Mouse (Mus musculus) hindbrain, embryonic 12.5 days (tissue): ENCODE measurements around the gene 1700001O22Rik. TPM values are rescaled to one million over a fixed set of nuclear protein-coding genes. Genes with fewer than 3 reads are reported as not detected.
A peak's percentile ranks its signal among the peaks of the same experiment; 100 is the strongest.

Source experiments
- ATAC-seq: fragments of 200-750 bp; cut with Nextera tagmentation; 2 replicates; pipeline ENCODE4 v1.8.0; 2017; ENCODE audit warnings: moderate TSS enrichment; ENCODE audit not compliant: low FRiP score
- H3K27ac ChIP-seq: fragments of 300-500 bp; sonication (generic); 2 replicates; pipeline ENCODE4 v1.5.1; 2016; ENCODE audit warnings: mild to moderate bottlenecking
- H3K27me3 ChIP-seq: fragments of 300-500 bp; sonication (generic); 2 replicates; pipeline ENCODE4 v1.6.1; 2016; ENCODE audit warnings: mild to moderate bottlenecking
- H3K36me3 ChIP-seq: fragments of 300-500 bp; sonication (generic); 2 replicates; pipeline ENCODE4 v1.6.1; 2016; ENCODE audit warnings: mild to moderate bottlenecking
- H3K4me1 ChIP-seq: fragments of 300-500 bp; sonication (generic); 2 replicates; pipeline ENCODE4 v1.6.1; 2016
- H3K4me2 ChIP-seq: fragments of 300-500 bp; sonication (generic); replicated peaks from 2 replicates; pipeline ENCODE4 v1.6.1; 2016; ENCODE audit warnings: mild to moderate bottlenecking
- H3K4me3 ChIP-seq: fragments of 300-500 bp; sonication (generic); 2 replicates; pipeline ENCODE4 v1.5.1; 2016; ENCODE audit warnings: mild to moderate bottlenecking
- H3K9ac ChIP-seq: fragments of 300-500 bp; sonication (generic); 2 replicates; pipeline ENCODE4 v1.6.1; 2016; ENCODE audit warnings: mild to moderate bottlenecking, moderate library complexity
- H3K9me3 ChIP-seq: fragments of 300-500 bp; sonication (generic); replicated peaks from 2 replicates; pipeline ENCODE4 v1.6.1; 2016; ENCODE audit warnings: mild to moderate bottlenecking
- WGBS: fragments of 180-500 bp; shearing (Covaris S2); methylation state at CpG from one replicate; pipeline ENCODE4 v1.1.7; 2016; 5-methylcytosine and 5-hydroxymethylcytosine counted together
- polyA plus RNA-seq: library from polyadenylated mRNA; unstranded; fragments of >200 nt; fragmentation: Nextera tagmentation; extraction: Ambion mirVana; gene quantifications from 2 replicates; pipeline ENCODE4 v1.2.1, GENCODE M21; 2016

Gene 1700001O22Rik
- polyA plus RNA-seq, 1 experiment from 2014 or later, result 1.9 TPM

DNA sequence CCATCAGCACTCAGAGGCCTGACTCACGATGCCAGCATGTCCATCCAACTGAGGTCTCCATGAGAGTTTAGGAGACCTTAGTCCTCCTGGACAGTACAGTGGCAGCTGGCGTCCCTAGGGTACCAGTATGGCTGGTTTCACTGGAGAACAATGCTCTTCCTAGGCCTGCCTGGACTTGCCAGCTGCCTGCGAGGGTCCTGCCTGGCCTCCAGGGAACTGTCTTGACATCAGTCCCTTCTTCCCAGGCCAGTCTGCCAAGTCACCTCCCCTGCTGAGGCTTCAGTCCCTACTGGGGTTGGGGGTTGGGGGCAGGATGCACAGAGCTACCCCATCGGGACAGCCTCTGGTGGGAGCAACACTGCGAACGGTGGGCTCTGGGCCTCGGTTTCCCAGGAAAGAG is 11.4 kb downstream of the 1700001O22Rik start:
- H3K4me1 ChIP-seq, result peaks cover 40% of the 10 kb centered on the region
- H3K27me3 ChIP-seq, result no peaks in the 10 kb centered on the region
- no peak overlapping the region for H3K27ac ChIP-seq
- no peak overlapping the region for H3K4me3 ChIP-seq
- ATAC-seq, result no peak
- WGBS, result 75% methylated on average over 7 of the region's 7 CpGs
- no peak overlapping the region for H3K4me2 ChIP-seq
- no peaks in the 10 kb centered on the region for H3K9me3 ChIP-seq
- no peaks in the 10 kb centered on the region for H3K36me3 ChIP-seq
- H3K9ac ChIP-seq, result no peak overlapping the region

DNA sequence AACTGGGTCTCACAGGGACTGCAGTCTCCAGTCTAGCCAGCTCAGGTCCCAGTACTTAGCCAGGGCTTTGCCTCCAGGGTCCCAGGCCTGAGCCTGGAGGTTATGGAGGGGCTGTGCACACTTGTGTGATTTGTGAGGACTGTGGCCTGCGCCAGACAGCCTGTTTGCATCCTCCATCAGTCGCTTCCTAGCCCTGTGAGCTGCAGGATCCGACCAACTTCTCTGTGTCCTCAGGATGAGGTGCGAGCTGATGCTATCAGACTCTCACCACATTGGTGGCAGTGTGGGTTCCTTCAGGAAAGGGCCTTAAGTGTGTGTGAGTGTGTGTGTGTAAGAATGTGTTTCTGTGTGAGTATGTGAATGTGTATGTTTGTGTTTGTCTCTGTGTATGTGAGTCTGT is 16.0 kb downstream of the 1700001O22Rik start:
- 61% methylated on average over 4 of the region's 4 CpGs for WGBS
- Histone ChIP-seq H3K27me3 (no peaks in the 10 kb centered on the region), H3K9ac (peak overlapping the region; percentile 24), H3K9me3 (no peaks in the 10 kb centered on the region), H3K36me3 (no peaks in the 10 kb centered on the region), H3K4me1 (peaks cover 45% of the 10 kb centered on the region), H3K4me3 (no peak overlapping the region), H3K4me2 (no peak overlapping the region), H3K27ac (peak overlapping the region; percentile 25)
- ATAC-seq, result peak; percentile 20; the same call in 1 of the 2 replicates

DNA sequence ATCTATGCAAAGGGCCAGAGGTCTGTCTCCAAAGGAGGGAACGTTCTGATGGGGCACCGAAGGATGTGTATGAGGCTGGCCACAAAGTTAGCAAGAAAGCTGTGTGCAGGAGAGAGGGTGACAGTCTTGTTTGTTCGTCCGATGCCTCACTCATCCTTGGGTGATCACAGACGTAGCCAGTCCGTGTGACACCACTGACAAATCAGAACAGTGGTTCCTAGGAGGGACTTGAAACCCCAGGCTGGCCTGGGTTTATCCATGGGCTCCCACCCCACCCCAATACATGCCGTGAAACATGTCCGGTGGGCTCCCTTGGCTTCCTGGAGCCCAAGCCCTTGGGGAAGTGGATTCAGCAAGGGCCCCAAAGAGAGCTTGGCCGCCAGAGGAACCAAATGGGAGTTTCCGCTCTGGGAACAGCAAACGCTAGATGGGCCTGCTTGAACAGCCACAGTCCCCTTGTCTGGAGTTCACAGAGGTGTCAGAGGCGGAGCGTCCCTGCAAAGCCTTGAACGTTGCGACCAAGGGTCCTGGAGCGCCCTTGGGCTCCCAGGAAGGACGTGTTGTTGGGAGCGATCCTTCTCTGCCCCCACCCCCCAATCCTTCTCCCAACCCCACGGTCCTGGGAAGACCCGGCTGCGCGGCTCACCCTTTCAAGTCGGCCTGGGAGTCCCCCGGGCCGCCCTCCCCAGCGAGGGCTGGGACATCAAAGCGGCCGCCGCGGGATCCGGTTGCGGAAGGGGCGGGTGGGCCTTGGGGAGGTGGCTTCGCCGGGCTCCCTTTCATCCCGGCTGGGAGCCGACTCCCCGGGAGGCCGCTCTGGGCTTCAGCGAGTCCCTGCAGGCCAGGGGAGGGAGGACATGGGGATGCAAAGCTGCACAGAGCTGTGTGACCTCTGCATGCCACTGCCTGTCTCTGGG is 19.1 kb downstream of the 1700001O22Rik start:
- 0 out of 2 replicates have a peak overlapping the region, but pooled peaks have one; percentile 3 for H3K4me3 ChIP-seq

DNA sequence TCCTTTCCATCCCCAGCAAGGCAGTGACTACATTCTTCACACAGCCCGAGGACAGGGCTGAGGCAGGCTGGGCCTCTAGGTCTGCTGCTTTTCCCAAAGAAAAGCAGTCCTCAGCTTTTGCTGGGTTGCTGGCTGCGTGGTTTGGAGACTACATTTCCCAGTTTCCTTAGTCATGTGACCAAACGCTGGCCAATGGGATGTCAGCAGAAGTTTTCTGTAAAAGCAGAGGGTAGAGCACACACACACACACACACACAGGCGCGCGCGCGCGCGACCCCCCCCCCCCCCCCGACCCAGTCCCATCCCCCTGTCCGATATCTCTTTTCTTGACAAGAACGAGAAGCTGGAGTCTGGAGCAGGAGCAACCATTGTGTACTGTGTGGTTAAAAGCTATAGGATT is 20.1 kb downstream of the 1700001O22Rik start:
- no peaks in the 10 kb centered on the region for H3K36me3 ChIP-seq
- ATAC-seq, result peak; percentile 24
- H3K27ac ChIP-seq, result peak overlapping the region; percentile 73; the same call in 1 of the 2 replicates
- peak overlapping the region; percentile 51; the same call in 1 of the 2 replicates for H3K9ac ChIP-seq
- H3K4me3 ChIP-seq, result no peak overlapping the region
- 0% methylated on average over 12 of the region's 13 CpGs for WGBS
- H3K9me3 ChIP-seq, result no peaks in the 10 kb centered on the region
- H3K4me1 ChIP-seq, result peaks cover 54% of the 10 kb centered on the region
- H3K4me2 ChIP-seq, result peak overlapping the region; percentile 51
- H3K27me3 ChIP-seq, result no peaks in the 10 kb centered on the region

More for the DNA sequence above, 19.1 kb downstream of the 1700001O22Rik start:
- H3K27me3 ChIP-seq, result no peaks in the 10 kb centered on the region
- H3K4me1 ChIP-seq, result peaks cover 47% of the 10 kb centered on the region
- H3K27ac ChIP-seq, result peak overlapping the region; percentile 73
- ATAC-seq, result peak; percentile 23; the same call in 1 of the 2 replicates
- H3K9ac ChIP-seq, result peak overlapping the region; percentile 48
- WGBS, result 10% methylated on average over 39 of the region's 40 CpGs
- no peaks in the 10 kb centered on the region for H3K9me3 ChIP-seq
- no peaks in the 10 kb centered on the region for H3K36me3 ChIP-seq
- H3K4me2 ChIP-seq, result peak overlapping the region; percentile 51

DNA sequence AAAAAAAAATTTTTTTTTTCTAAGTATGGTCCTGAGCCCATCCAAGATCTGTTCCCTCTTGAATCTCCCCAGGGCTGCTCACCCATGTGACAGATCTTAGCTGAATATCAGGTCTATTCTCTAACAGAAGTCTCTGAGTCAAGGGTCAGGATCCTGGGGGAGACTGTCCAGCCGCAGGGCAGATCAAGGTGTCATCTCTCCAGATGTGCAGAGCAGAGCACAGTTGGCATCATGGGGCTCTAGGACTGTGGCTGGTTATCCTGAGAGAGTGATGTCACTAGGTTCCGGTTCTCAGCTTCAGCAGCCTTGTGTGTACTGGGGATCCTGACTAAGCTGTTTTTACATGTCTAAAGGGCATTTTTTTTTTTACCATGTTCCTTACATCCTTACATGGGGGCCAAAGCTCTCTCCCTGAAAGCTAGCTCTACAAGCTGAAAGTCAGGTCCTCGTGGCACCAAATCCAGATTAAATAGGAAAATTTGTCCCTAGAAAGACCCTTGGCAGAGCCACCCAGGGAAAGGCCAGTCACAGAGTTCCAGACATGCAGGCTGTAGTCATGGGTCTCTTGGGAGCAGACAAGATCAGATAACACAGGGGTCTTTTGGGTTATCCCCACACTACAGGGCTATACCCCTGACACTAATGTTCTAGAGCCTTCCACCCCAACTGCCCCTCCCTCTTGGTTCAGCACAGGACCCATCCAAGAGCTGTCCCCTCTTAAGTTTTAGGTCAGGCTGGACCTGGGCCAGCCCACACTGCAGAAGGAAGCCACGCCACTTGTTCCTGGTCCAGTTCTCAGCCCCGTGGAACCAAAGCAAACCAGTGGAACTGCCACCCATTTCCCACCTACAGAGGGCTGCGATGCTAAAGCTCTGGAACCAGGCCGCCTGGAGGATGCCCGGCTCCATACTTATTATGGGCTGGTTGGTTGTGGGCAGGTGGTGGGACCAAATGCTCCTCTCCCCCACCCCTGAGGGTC is 20.9 kb downstream of the 1700001O22Rik start:
- Histone ChIP-seq H3K9me3 (no peaks in the 10 kb centered on the region), H3K4me1 (peaks cover 48% of the 10 kb centered on the region), H3K4me3 (no peak overlapping the region), H3K36me3 (no peaks in the 10 kb centered on the region), H3K9ac (peak overlapping the region; percentile 51; the same call in 1 of the 2 replicates), H3K4me2 (peak overlapping the region; percentile 51), H3K27me3 (no peaks in the 10 kb centered on the region), H3K27ac (0 out of 2 replicates have a peak overlapping the region, but pooled peaks have one; percentile 73)
- 79% methylated on average over 8 of the region's 8 CpGs for WGBS
- ATAC-seq, result peak; percentile 0; the same call in 1 of the 2 replicates

DNA sequence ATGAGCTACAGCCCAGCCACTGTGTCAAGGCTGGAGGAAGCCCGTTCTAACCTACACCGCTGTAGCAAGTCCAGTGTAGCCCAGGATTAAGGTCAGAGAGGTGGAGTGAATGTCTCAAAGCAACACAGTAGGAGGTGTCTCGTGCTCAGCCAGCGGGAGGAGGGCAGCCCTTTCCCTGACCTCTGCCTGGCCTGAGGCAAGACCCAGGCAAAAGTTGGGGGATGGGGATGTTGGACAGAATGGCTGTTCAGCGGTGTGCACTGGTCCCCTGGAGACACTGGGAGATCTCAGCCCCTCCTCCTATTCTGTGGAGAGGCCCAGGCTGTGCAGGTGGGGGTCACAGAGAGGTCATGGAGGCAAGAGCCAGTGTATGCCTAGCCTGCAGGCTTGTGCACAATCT is 24.2 kb downstream of the 1700001O22Rik start:
- ATAC-seq, result no peak
- 4% methylated on average over 5 of the region's 5 CpGs for WGBS
- peaks cover 22% of the 10 kb centered on the region for H3K4me1 ChIP-seq

DNA sequence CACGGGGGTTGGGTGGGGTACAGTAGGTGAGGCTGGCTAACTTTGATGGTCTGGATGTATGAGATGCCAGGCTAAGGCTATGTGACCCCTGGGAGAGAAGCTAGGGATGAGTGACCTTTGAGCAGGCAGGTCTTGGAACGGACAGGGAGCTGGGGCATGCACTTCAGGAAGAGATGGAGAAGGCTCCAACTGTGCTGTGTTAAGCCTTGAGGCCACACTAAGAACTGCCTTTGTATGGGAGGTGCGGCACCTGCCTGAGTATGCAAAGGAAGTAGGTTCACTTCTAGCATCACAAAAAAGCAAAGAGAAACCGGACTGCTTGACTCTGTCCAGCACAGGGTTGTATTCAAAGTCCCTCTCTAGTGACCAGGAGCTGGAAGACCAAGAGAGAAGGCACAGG is 25.2 kb downstream of the 1700001O22Rik start:
- H3K27ac ChIP-seq, result no peak overlapping the region
- H3K9me3 ChIP-seq, result no peaks in the 10 kb centered on the region
- H3K36me3 ChIP-seq, result no peaks in the 10 kb centered on the region
- H3K27me3 ChIP-seq, result no peaks in the 10 kb centered on the region
- no peak overlapping the region for H3K9ac ChIP-seq
- 62% methylated on average over 4 of the region's 4 CpGs for WGBS
- H3K4me2 ChIP-seq, result no peak overlapping the region
- no peak for ATAC-seq
- H3K4me3 ChIP-seq, result no peak overlapping the region
- peaks cover 15% of the 10 kb centered on the region for H3K4me1 ChIP-seq

More for the DNA sequence above, 24.2 kb downstream of the 1700001O22Rik start:
- H3K9me3 ChIP-seq, result no peaks in the 10 kb centered on the region
- no peak overlapping the region for H3K9ac ChIP-seq
- no peak overlapping the region for H3K4me2 ChIP-seq
- H3K4me3 ChIP-seq, result no peak overlapping the region
- H3K36me3 ChIP-seq, result no peaks in the 10 kb centered on the region
- peak overlapping the region; percentile 48 for H3K27ac ChIP-seq
- H3K27me3 ChIP-seq, result no peaks in the 10 kb centered on the region

DNA sequence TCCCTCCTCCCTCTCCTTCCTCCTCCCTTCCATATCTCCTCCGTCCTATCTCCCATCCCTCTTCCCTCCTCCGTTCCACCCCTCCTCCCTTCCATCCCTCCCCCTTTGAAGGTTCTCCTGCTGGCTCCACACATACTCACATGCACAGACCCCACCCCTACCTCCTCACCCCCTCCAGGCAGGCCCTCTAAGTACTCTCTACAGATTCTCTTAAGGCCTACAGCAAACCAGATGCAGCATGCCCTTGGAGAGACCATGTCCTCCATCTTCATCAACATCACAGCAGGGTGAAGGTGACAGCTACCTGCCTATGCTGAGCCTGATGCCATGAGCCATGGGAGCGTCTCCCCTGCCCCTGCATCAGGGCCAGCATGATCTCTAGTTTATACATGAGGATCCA is 26.2 kb downstream of the 1700001O22Rik start:
- WGBS, result 81% methylated on average over 3 of the region's 3 CpGs
- no peak overlapping the region for H3K27ac ChIP-seq
- no peaks in the 10 kb centered on the region for H3K9me3 ChIP-seq
- H3K4me2 ChIP-seq, result no peak overlapping the region
- no peaks in the 10 kb centered on the region for H3K27me3 ChIP-seq
- no peaks in the 10 kb centered on the region for H3K36me3 ChIP-seq
- no peak for ATAC-seq
- no peak overlapping the region for H3K9ac ChIP-seq
- H3K4me1 ChIP-seq, result peaks cover 20% of the 10 kb centered on the region
- H3K4me3 ChIP-seq, result no peak overlapping the region

DNA sequence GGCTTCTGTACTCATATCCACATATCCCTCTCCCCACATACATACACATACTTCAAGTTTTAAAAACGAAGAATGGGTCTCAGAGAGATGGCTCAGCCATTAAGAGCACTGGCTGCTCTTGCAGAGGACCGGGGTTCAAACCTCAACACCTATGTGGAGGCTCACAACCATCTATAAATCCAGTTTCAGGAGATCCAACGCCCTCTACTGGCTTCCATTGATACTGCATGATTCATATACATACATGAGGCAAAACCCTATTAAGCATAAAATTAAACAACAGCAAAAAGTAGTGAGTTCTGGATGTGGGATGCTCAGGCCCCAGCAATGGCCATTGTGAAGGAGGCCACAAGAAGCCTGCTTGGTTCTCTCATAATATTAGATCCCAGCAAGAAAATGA is 27.5 kb downstream of the 1700001O22Rik start:
- Histone ChIP-seq H3K4me2 (no peak overlapping the region), H3K27ac (no peak overlapping the region), H3K27me3 (no peaks in the 10 kb centered on the region), H3K9ac (no peak overlapping the region), H3K4me1 (peaks cover 33% of the 10 kb centered on the region), H3K36me3 (no peaks in the 10 kb centered on the region), H3K9me3 (no peaks in the 10 kb centered on the region), H3K4me3 (no peak overlapping the region)
- ATAC-seq, result no peak
- 57% methylated on average over 3 of the region's 3 CpGs for WGBS

DNA sequence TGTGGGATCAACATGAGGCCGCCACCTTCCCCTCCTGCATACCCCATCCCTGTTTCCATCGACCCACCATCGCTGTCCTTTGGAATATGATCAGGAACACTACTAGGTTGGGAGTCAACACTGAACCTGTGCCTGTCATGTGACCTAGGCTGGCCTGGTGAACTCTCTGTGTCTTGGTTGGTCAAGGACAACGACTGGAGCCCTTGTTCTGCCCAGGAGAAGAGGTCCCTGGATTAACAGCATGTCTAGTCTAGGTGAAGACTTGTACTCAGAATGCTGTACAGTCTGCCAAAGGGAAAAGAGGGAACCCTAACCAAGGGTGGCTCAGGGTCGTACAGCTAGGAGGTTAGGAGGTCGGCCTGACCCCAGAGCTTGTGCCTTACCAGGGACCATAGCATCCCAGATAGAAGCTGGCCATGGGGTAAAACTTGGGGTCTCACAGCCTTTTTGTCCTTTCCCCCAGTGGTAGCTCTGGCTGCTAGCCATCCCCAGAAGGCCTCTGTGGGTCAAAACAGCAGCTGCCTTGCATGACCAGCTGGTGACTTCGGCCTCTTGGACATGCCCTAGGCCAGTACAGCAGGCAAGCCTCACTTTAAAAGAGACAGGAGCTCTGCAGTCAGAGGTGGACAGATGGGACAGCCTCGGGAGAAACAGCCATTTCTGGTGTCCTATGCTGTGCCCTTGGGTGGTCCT is 30.0 kb downstream of the 1700001O22Rik start:
- Histone ChIP-seq H3K4me1 (peaks cover 27% of the 10 kb centered on the region), H3K36me3 (no peaks in the 10 kb centered on the region), H3K4me2 (no peak overlapping the region), H3K9me3 (no peaks in the 10 kb centered on the region), H3K27ac (peak overlapping the region; percentile 92), H3K27me3 (no peaks in the 10 kb centered on the region), H3K9ac (no peak overlapping the region), H3K4me3 (no peak overlapping the region)
- ATAC-seq, result no peak
- 71% methylated on average over 8 of the region's 8 CpGs for WGBS

DNA sequence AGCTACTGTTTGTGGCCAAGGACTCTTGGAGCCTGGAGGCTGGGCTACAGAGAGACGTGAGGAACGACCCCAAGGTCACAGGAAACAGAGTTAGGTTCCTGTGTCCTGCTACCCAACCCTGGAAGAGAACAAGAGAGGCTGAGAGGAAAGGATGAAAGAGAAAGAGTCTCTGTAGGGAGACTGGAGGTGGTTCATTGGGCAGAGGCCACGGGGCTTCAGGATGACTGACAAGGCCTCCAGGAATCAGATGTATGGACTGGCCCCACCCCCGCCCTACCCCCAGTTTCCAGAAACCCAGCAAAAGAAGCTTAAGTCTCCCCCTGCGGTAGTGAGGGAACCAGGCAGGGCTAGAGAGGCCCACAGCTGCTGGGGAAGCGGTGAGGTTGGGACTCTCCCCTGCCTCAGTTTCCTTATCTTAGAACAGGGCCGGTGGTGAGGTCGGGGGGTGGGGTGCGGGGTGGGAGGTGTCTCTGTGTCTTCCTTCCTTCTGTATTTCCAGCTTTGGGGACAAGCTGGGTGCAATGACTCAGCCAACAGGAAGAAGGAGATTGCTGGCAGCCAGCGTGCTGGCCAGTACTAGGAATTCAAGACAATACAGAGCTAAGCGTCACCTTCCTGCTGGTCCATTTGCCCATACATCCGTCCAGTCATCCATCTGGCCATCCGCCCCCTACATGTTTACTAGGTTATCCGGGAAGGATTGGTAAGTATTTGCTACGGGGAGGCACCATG is 30.7 kb downstream of the 1700001O22Rik start:
- WGBS, result 48% methylated on average over 15 of the region's 15 CpGs
- Histone ChIP-seq H3K4me1 (peaks cover 29% of the 10 kb centered on the region), H3K9ac (no peak overlapping the region), H3K4me3 (no peak overlapping the region), H3K36me3 (no peaks in the 10 kb centered on the region), H3K27ac (peak overlapping the region; percentile 92), H3K27me3 (no peaks in the 10 kb centered on the region), H3K4me2 (no peak overlapping the region), H3K9me3 (no peaks in the 10 kb centered on the region)
- no peak for ATAC-seq
